Mouse (Mus musculus) hindlimb bud, embryonic 11.5 days (tissue): ENCODE measurements around the gene Pdss2.

Source experiments
- DNase-seq: peaks from one replicate; pipeline ENCODE4 v3.0.0-alpha.2; 2012; ENCODE audit warnings: low read depth, low spot score; ENCODE audit errors: extremely low spot score

The Pdss2 gene

DNA sequence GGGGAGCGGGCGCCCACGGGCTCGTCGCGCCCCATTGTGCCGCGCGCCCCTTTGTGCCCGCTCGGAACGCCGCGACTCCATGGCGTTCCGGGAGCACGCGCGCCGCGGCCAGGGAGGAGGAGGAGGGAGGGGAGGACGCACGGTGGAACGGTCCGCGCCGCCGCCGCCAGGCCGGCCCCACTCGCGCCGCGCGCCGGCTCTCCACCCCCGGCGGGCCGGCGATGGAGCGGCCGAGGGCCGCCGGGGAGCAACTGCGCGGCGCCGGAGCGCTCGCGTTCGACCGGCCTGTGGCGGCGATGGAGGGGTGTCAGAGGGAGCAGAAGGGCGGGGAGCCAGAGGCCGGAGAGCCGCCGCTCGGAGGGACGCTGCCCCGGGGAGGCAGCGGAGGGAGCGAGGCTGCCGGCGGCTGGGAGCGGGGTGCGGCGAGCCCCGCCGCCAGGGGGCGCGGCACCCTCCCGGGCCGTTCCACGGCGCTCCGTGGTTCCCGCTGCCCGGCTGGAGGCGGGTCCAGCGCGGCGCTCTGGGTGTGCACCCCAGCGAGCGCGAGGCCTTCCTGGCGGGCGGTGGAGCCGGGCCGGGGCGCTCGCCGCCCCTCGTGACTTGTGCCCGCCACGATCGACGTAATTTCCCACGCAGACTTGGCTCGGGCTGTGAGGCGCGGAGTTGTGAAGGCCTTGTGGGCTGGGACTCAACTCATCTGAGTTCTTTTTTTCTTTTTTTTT lies 258.3 kb downstream of the Pdss2 start:
- no peak for DNase-seq

DNA sequence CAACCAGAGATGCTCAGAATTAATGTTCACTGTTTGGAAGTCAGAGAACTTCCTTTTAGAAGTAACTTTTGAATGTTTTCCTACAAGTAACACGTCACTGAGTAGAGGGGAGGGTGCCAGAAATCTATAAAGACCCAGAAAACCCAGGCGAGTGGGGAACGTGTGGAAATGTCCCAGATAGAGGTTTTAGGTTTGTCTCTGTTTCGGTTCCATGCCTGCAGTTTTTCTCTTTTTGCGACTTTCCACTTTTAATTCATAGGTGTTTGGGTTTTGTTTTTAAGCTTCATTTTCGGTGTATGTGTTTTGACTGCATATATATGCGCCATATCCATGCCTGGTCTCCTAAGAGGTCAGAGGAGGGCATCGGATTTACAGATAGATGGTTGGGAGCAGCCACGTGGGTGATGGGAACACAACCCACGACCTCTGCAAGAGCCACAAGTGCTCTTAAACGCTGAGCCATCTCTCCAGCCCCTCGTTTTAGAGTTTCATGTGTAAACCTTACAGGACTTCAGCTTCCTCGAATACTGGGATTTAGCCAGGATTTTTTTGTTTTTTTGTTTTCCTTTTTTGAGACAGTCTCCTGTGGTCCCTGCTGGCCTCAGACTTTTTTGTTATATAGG lies 259.1 kb downstream of the Pdss2 start:
- DNase-seq: no peak

DNA sequence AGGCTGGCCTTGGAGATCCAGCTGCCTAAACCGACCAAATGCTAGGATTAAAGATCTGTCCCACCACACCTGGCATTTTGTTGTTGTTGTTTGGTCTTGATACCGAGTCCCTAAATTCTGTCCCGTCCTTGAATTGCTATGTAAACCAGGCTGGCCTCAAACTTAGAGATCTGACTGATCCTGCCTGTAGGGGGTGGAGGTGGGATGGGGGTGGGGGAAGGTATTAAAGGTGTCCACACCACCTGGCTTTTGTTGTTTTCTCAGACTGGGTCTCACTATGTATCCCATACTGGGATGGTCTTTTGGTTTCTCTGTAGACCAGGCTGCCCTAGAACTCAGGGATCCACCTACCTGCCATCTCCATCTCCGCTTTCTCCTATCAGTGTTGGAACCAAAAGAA lies 259.9 kb downstream of the Pdss2 start:
- DNase-seq: no peak

DNA sequence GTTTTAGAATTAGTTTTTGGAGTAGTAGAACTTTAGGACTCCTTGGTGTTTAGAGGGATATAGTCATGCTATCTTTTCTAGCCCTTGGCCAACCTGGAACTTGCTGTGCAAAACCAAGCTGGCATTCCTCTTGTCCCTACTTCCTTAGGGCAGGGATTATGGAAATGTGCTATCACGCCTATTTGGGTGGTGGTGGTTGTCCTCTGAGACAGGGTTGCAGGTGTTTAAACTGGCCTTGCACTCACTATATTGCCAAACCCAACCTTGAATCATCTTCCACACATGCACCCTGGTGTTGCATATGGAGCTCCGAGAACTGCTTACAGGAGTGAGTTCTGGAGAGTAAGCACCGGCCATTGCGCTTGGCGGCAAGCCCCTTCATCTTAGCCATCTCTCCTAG lies 260.7 kb downstream of the Pdss2 start:
- DNase-seq: no peak

DNA sequence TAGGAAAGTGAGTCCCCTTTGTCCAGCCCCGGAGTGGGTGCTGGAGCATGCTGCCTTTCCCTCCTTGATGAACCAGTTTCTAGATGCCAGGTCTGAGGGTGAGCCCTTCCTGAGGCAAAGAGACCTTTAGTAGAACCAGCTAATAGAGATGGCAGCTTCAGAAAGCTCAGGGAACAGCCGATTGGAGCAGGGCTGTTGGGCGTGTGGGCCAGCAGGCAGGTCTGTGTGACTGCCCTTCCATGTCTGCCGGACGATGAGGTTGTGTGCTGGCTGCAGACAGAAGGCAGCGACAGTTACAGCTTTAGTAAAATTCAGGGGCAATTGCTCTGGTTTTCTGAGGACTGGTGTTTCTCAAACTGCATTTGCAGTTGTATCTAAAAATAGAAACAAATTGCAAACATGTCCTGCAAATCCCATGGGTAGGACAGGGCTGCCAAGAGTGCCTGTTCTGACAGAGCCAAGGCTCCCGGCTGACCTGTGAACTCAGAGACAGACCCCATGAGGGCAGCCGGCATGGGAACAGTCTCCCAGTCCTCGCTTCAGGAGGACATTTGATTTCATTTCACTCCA lies 262.2 kb downstream of the Pdss2 start:
- no peak for DNase-seq

DNA sequence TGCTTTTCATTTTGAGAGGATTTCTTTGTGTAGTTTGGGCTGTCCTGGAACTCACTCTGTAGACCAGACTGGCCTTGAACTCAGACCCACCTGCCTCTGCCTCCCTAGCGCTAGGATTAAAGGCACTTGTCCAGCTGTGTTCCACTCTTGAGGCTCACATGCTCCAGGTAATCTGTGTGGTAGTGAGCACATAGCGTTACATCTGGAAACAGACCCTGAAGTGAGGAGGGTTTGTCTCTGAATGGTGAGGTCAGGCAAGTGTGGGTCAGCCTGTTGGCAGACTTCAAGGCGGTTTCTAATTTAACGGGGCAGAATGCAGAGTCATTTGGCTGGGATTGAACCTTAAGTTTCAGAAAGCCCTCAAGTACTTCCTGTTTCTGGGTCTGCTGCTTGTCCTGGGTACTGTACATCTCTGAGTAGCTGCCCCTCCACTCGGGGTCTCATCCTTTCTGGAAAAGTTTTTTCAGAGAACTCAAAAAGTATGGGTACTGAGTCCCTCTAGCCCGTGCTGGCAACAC lies 264.5 kb downstream of the Pdss2 start:
- no peak for DNase-seq

DNA sequence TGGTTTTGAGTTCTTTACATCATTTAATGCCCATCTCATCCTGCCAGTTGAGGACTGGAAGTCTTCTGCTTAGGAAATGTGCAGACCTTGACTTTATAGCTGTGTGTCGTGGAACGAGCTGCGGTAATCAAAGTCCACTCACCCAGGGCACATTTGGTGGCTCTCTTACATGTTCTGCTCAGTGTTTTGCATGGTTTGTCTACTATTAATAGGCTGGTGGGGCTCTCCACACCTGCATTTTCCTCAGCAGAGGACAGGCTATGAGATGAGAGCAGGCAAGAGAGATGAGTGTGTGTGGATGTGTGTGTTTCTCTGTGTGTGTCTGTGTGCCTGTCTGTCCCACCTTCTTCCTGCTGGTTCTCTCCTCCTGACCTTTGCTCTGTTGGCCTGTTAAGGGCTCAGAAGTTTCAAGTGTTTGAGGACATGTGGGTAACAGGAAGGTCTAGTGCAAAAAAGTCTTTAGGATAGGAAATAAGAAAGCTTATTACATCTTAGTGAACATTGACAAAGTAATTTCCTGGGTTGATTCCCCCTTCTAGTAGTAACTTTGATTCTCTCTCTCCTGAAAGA lies 266.2 kb downstream of the Pdss2 start:
- DNase-seq: no peak

DNA sequence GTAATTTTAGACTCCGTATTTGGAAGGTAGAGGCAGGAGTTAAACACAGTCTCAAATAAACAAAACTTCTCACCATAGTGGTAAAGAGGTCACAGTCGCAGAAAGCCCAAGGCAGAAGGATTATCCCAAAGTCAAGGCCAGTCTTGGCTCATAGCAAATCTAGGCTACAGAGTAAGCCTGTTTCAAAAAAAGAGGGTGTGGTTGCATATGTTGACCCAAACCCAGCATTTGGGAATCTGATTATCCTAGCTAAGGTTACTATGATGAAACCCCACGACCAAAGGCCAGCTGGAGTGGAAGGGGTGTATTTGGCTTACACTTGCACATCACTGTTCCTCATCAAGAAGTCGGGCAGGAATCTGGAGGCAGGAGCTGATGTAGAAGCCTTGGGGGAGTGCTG lies 267.0 kb downstream of the Pdss2 start:
- no peak for DNase-seq

DNA sequence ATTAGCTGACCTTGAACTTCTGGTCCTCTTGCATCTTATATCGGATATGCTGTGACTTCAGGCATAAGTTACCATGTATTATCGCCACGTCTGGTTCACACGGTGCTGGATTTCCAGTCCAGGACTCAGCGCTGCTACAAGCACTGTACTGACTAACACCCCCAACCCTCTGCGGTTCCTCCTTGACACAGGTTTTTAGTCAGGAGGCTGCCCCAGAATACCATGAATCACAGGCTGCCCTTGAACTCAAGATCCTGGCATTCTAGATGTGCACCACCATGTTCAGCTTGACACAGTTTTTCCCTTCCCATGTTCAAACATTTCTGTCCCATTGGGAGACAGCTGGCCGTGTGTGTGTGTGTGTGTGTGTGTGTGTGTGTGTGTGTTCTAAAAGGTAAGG lies 267.9 kb downstream of the Pdss2 start:
- DNase-seq: no peak

DNA sequence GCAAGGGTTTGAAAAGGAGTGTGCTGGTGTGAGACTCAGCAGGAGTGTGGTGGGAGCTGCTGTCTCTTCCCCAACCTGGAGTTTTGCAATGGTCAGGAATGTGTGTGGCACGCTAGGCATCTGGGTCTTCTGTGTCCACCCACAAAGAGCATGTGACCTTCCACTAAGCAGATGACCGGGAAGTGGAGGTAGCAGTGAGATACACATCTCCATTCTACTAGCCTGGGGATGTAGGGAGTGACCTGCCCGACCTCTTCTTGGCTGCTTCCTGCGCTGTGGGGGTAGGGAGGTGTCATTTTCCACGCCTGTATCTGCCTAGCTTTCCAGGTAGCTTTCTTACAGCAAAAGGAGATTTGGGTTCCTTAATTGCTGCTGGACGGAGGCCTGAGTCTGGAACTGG lies 268.3 kb downstream of the Pdss2 start:
- DNase-seq: no peak

DNA sequence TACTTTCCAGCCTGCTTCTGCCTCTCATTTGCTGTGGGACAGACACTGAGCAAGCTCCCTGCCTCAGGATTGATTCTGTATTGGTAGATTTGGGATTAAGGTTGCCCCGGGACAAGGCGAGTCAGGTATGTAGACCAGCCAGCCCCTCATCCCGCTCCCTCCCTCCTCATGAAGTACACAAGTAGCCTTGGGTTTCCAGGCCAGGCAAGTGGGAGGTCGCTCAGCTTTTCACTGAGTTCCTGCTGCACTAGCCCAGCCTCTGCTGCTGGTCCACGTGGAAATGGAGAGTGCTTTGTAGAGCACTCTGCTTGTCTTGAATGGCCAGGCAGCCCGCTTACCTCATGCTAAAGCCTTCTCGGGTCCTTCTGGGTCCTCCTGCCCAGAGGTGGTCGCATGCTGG lies 268.7 kb downstream of the Pdss2 start:
- DNase-seq: no peak

DNA sequence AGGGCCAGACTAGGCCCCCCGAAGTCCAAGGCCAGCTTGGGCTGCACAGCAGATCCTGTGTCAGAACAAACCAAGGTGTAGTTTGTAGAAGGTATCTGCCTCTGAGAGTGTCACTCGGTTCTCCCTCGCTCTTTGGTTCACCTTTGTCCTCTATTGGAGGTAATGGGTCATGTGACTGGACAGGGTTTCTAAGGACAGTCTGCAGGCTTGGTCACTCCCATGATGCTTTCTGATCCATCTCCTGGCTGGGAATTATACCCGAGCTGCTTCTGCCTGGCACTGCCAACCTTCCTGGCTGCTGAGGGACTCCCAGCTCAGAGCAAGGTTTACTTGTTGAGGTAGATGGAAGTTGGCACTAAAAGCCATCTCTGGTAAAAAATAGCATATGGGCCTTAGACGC lies 269.6 kb downstream of the Pdss2 start:
- DNase-seq: no peak

DNA sequence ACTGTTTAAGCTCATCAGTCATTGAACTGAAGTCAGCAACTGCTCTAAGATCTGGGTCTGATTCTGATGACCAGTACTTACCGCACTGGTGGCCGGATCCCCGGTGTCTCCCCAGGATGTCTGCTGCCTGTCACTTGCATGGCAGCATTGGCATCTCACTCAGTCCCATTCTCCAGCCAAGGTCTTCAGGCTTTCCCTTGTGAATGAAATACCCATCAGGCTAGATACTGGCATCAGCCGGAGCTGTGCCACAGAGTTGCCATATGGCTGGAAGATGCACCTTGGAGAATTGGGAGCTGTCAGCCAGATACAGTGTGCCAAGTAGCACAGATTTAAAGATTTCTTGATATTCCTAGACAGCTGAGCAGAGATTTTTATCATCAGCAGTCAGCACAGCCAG lies 281.3 kb downstream of the Pdss2 start:
- no peak for DNase-seq

DNA sequence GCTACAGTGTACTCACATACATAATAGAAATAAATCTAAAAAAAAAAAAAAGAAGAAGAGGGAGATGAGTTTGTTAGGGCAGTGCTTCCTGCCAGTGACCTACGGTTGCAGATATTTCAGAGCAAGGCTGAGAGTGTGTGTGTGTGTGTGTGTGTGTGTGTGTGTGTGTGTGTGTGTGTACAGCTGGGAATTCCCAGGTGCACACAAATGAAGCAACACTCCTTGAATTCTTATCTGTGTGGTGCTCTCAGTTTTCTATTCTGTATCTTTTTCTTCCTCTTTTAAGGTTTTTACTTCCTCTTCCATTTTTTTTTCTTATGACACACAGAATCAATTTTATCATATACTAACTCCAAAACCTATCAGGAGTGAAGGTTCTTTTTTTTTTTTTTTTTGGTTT lies 283.0 kb downstream of the Pdss2 start:
- no peak for DNase-seq

DNA sequence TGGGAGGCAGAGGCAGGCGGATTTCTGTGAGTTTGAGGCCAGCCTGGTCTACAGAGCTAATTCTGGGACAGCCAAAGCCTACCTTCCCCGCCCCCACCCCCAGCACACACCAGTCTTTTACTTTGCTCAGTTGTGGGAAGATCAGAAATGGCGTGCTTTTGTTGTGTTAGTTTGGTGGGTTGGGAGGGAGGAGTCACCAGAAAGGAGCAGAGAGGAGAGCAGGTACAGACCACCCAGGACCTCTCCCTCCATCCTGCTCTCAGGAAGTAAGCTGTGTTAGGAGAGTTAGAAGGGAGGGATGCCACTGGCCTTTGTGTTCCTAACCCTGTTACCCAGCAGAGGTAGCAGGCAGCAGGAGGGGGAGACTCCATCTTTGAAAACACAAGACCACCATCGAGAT lies 285.8 kb downstream of the Pdss2 start:
- no peak for DNase-seq

DNA sequence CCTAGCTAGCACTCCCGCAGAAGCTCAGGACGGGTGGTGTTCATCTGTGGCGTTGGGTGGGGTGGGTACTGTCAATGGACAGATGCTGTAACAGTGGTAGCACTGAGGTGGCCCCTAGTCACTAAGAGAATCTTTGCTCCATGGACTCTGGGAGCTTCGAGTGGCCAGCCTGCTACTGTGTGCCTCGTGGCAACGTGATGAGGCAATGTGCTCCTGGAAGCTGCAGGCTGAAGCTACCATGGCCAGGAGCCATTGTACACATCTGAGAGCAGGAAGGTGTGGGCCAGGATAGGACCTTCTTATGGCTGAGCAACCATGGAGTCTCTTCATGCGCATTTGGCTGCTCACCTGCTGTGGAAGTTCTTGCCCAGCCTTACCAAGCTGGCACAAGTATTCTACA lies 287.9 kb downstream of the Pdss2 start:
- no peak for DNase-seq

DNA sequence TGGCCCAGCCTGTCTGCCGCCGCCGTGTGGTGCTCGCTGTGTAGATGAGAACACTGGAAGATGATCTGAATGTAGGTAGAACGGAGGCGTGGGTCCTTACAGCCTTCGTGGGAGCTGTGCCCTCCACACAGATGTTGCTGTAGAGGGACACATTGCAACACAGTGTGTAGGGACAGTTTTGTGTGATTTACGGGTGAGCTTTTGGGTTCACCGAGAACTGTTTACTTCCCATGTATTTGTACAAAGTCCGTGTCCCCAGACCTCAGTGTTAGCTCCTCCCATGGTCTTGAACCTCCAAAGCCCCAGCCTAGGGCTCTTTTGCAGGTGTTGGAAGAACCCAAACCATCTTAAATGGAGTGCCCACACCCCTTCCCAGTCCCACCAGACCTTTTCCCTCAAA lies 291.7 kb downstream of the Pdss2 start:
- DNase-seq: no peak
